Mouse (Mus musculus): ENCODE data around the gene Olfr1154. TPM values are rescaled to one million over a fixed set of nuclear protein-coding genes. Genes with fewer than 3 reads are reported as not detected.

Olfr1154 gene
- not detected for polyA plus RNA-seq (2015; fragmentation: Illumina TruSeq; extraction: RNeasy Lipid Tissue Mini Kit (QIAGEN cat#74804); ENCODE audit: insufficient read depth, low replicate concordance)

DNA sequence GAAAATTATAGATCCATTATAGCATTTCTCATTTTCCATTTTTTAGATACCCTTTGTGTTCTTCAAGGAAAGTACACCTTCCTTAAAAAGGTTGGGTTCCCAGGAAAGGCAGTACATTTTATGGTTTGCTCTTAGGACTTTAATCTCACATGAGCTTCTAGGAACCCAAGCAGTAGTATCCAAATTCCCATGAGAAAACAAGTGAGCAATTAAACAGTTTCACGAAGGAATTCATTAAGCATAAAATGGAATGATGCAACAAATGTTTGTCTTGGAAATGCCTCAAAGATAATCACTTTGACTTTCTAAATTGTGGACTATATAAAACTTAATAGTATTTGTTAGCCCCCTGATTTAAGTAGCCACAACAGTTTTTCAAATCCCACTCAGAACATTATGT lies at the start of gene Olfr1154:
Gene Olfr1154, minus strand, starts transcription at position 101 of the 400 bp plus-strand sequence.

DNA sequence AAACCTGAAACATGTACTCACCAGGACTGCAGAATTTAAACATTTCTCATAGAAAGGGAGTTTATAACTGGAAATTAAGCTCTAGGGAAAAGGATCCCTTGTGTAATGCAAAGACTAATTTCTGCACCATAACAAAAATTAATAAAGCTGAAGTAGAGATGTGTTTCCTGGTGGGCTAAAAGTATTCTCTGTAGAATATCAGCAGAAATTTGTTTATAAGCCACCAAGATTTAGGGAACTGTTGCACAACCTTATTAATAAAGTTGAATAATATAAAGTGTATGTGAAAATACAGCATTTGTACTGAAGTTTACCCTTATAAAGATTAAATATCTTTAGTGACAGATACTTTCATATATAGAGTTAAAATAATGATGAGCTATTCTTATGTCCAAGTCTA lies 48.0 kb upstream of the Olfr1154 start, which contains the start of gene Olfr1156:
Gene Olfr1156, minus strand, starts transcription at position 101 of the 400 bp plus-strand sequence.

DNA sequence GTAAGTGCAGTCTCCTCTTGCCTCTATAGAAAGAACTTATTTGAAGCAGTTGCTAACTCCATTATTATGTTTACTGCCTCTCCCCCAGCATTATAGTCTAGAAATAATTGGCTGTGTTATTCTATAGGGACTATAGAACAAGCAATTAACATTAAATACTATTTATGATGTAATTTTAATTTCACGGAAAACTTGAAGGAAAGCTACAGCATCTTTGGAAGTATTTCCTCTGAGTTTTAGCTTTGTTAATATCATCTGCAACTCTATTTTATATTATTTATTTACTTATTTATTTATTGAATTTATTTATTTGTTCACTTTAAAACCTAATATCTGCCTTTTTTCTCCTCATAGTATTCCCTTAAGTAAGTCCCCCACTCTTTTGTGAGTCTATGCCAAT lies 40.1 kb upstream of the Olfr1154 start, which contains the start of gene Olfr1155:
Gene Olfr1155, minus strand, starts transcription at position 101 of the 400 bp plus-strand sequence.

DNA sequence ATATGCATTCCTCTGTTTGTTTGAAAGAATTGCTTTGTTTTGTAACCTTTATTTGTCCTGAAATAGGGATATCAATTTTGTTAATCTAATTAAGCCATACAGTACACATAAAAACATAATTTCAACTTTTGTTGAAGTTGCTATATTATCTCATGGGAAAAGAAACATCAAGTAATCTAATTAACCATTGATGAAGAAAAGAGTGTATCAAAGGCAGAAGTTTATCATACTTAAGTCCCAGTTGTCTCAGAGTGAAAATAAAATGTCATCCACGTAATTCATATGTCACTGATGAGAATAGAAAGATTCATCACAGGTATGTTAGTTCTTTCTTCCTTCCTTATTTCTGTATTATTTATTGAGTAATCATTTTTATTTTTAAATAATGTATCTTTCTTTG lies 10.3 kb downstream of the Olfr1154 start, which contains the start of gene Olfr1153:
Gene Olfr1153, plus strand, starts transcription at position 301 of the 400 bp plus-strand sequence.

DNA sequence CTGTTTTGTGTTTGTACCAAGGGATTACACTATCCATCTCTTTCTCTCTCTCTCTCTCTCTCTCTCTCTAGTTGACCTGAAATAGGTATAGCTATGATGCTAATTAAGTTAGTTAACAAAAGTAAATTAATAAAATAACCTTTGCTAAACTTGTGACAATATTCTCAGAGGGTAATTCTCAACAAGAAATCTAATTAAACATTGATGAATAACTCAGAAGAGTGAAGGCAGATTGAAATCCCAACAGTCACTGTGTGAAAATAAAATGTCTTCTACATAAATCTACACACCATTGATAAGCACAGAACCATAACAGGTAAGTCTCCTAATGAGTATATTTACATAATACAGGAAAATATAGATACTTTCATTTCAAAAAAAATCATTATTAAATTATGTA lies 38.8 kb downstream of the Olfr1154 start, which contains the start of gene Olfr1152:
Gene Olfr1152, plus strand, starts transcription at position 301 of the 400 bp plus-strand sequence.

DNA sequence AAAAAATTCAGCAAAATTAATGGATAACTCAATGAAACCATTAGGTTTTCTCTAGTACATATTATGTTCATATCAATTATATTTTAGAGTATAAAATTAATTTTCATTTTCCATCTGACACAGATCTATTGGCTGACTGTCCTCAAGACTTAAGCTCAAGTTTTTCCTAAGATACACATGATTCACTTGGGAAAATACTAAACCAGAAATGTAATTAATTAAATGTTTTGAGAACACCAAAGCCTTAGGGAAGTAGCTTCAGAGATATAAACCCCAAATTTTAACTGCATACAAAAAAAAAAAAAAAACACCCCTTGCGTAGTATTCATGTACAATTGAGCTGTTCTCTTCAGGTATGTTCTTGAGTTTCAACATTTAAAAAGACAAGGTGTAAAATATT lies 49.4 kb downstream of the Olfr1154 start, which contains the start of gene Olfr1151:
Gene Olfr1151, plus strand, starts transcription at position 301 of the 400 bp plus-strand sequence.

Other genes with a start within 250 kb of the Olfr1154 start
- gene Olfr1134, start 246.7 kb downstream of the Olfr1154 start, polyA plus RNA-seq (2015; fragmentation: Illumina TruSeq; extraction: RNeasy Lipid Tissue Mini Kit (QIAGEN cat#74804); ENCODE audit: insufficient read depth, low replicate concordance), result not detected
- not detected for gene Olfr1135, start 231.5 kb downstream of the Olfr1154 start, polyA plus RNA-seq (2015; fragmentation: Illumina TruSeq; extraction: RNeasy Lipid Tissue Mini Kit (QIAGEN cat#74804); ENCODE audit: insufficient read depth, low replicate concordance)
- gene Olfr1136, start 211.2 kb downstream of the Olfr1154 start, polyA plus RNA-seq (2015; fragmentation: Illumina TruSeq; extraction: RNeasy Lipid Tissue Mini Kit (QIAGEN cat#74804); ENCODE audit: insufficient read depth, low replicate concordance), result not detected
- gene Olfr1137, start 192.0 kb downstream of the Olfr1154 start, polyA plus RNA-seq (2015; fragmentation: Illumina TruSeq; extraction: RNeasy Lipid Tissue Mini Kit (QIAGEN cat#74804); ENCODE audit: insufficient read depth, low replicate concordance), result not detected
- gene Olfr1138, start 165.2 kb downstream of the Olfr1154 start, polyA plus RNA-seq (2015; fragmentation: Illumina TruSeq; extraction: RNeasy Lipid Tissue Mini Kit (QIAGEN cat#74804); ENCODE audit: insufficient read depth, low replicate concordance), result not detected
- gene Olfr1140, start 161.4 kb downstream of the Olfr1154 start, polyA plus RNA-seq (2015; fragmentation: Illumina TruSeq; extraction: RNeasy Lipid Tissue Mini Kit (QIAGEN cat#74804); ENCODE audit: insufficient read depth, low replicate concordance), result not detected
- not detected for gene Olfr1141, start 151.2 kb downstream of the Olfr1154 start, polyA plus RNA-seq (2015; fragmentation: Illumina TruSeq; extraction: RNeasy Lipid Tissue Mini Kit (QIAGEN cat#74804); ENCODE audit: insufficient read depth, low replicate concordance)
- gene Olfr152, start 125.7 kb downstream of the Olfr1154 start, polyA plus RNA-seq (2015; fragmentation: Illumina TruSeq; extraction: RNeasy Lipid Tissue Mini Kit (QIAGEN cat#74804); ENCODE audit: insufficient read depth, low replicate concordance), result not detected
- not detected for gene Olfr1143, start 104.6 kb downstream of the Olfr1154 start, polyA plus RNA-seq (2015; fragmentation: Illumina TruSeq; extraction: RNeasy Lipid Tissue Mini Kit (QIAGEN cat#74804); ENCODE audit: insufficient read depth, low replicate concordance)
- not detected for gene Olfr1145, start 95.3 kb downstream of the Olfr1154 start, polyA plus RNA-seq (2015; fragmentation: Illumina TruSeq; extraction: RNeasy Lipid Tissue Mini Kit (QIAGEN cat#74804); ENCODE audit: insufficient read depth, low replicate concordance)
- not detected for gene Olfr1148, start 74.6 kb downstream of the Olfr1154 start, polyA plus RNA-seq (2015; fragmentation: Illumina TruSeq; extraction: RNeasy Lipid Tissue Mini Kit (QIAGEN cat#74804); ENCODE audit: insufficient read depth, low replicate concordance)
- not detected for gene Olfr1150-ps1, start 61.2 kb downstream of the Olfr1154 start, polyA plus RNA-seq (2015; fragmentation: Illumina TruSeq; extraction: RNeasy Lipid Tissue Mini Kit (QIAGEN cat#74804); ENCODE audit: insufficient read depth, low replicate concordance)
- not detected for gene Olfr1151, start 49.3 kb downstream of the Olfr1154 start, polyA plus RNA-seq (2015; fragmentation: Illumina TruSeq; extraction: RNeasy Lipid Tissue Mini Kit (QIAGEN cat#74804); ENCODE audit: insufficient read depth, low replicate concordance)
- gene Olfr1152, start 38.7 kb downstream of the Olfr1154 start, polyA plus RNA-seq (2015; fragmentation: Illumina TruSeq; extraction: RNeasy Lipid Tissue Mini Kit (QIAGEN cat#74804); ENCODE audit: insufficient read depth, low replicate concordance), result not detected
- gene Olfr1153, start 10.2 kb downstream of the Olfr1154 start, polyA plus RNA-seq (2015; fragmentation: Illumina TruSeq; extraction: RNeasy Lipid Tissue Mini Kit (QIAGEN cat#74804); ENCODE audit: insufficient read depth, low replicate concordance), result not detected
- not detected for gene Olfr1155, start 40.0 kb upstream of the Olfr1154 start, polyA plus RNA-seq (2015; fragmentation: Illumina TruSeq; extraction: RNeasy Lipid Tissue Mini Kit (QIAGEN cat#74804); ENCODE audit: insufficient read depth, low replicate concordance)
- not detected for gene Olfr1156, start 47.9 kb upstream of the Olfr1154 start, polyA plus RNA-seq (2015; fragmentation: Illumina TruSeq; extraction: RNeasy Lipid Tissue Mini Kit (QIAGEN cat#74804); ENCODE audit: insufficient read depth, low replicate concordance)
- not detected for gene Olfr1157, start 63.1 kb upstream of the Olfr1154 start, polyA plus RNA-seq (2015; fragmentation: Illumina TruSeq; extraction: RNeasy Lipid Tissue Mini Kit (QIAGEN cat#74804); ENCODE audit: insufficient read depth, low replicate concordance)
- not detected for gene Olfr74, start 69.5 kb upstream of the Olfr1154 start, polyA plus RNA-seq (2015; fragmentation: Illumina TruSeq; extraction: RNeasy Lipid Tissue Mini Kit (QIAGEN cat#74804); ENCODE audit: insufficient read depth, low replicate concordance)
- gene Olfr1158, start 84.9 kb upstream of the Olfr1154 start, polyA plus RNA-seq (2015; fragmentation: Illumina TruSeq; extraction: RNeasy Lipid Tissue Mini Kit (QIAGEN cat#74804); ENCODE audit: insufficient read depth, low replicate concordance), result not detected
- not detected for gene Olfr1160, start 103.1 kb upstream of the Olfr1154 start, polyA plus RNA-seq (2015; fragmentation: Illumina TruSeq; extraction: RNeasy Lipid Tissue Mini Kit (QIAGEN cat#74804); ENCODE audit: insufficient read depth, low replicate concordance)
- gene Olfr1161, start 117.6 kb upstream of the Olfr1154 start, polyA plus RNA-seq (2015; fragmentation: Illumina TruSeq; extraction: RNeasy Lipid Tissue Mini Kit (QIAGEN cat#74804); ENCODE audit: insufficient read depth, low replicate concordance), result not detected
- gene Olfr73, start 132.5 kb upstream of the Olfr1154 start, polyA plus RNA-seq (2015; fragmentation: Illumina TruSeq; extraction: RNeasy Lipid Tissue Mini Kit (QIAGEN cat#74804); ENCODE audit: insufficient read depth, low replicate concordance), result not detected
- gene Olfr1162, start 146.0 kb upstream of the Olfr1154 start, polyA plus RNA-seq (2015; fragmentation: Illumina TruSeq; extraction: RNeasy Lipid Tissue Mini Kit (QIAGEN cat#74804); ENCODE audit: insufficient read depth, low replicate concordance), result not detected
- not detected for gene Olfr1163, start 166.7 kb upstream of the Olfr1154 start, polyA plus RNA-seq (2015; fragmentation: Illumina TruSeq; extraction: RNeasy Lipid Tissue Mini Kit (QIAGEN cat#74804); ENCODE audit: insufficient read depth, low replicate concordance)
- gene Olfr1164, start 188.8 kb upstream of the Olfr1154 start, polyA plus RNA-seq (2015; fragmentation: Illumina TruSeq; extraction: RNeasy Lipid Tissue Mini Kit (QIAGEN cat#74804); ENCODE audit: insufficient read depth, low replicate concordance), result not detected
- not detected for gene Olfr1166, start 223.1 kb upstream of the Olfr1154 start, polyA plus RNA-seq (2015; fragmentation: Illumina TruSeq; extraction: RNeasy Lipid Tissue Mini Kit (QIAGEN cat#74804); ENCODE audit: insufficient read depth, low replicate concordance)

Measured in spleen, adult 10 weeks (tissue).